Mouse (Mus musculus) granulocyte monocyte progenitor cell, adult 5-6 weeks (primary cell): ENCODE results near the gene Ribc2. TPM values are rescaled to one million over a fixed set of nuclear protein-coding genes. Genes with fewer than 3 reads are reported as not detected.

Experiments
- ATAC-seq: replicated peaks from 2 replicates; pipeline ENCODE4 v1.8.0; 2016; ENCODE audit warnings: mild to moderate bottlenecking, moderate TSS enrichment, inconsistent platforms; ENCODE audit not compliant: poor library complexity, severe bottlenecking
- total RNA-seq, 2 experiments: library from RNA; stranded (forward) in 1 of 2; stranded (reverse) in 1 of 2; fragments of 200-712, 200-1000 nt in 1 of 2; fragments of >200 nt in 1 of 2; fragmentation: Nextera tagmentation in 1 of 2; gene quantifications; 2 replicates each; pipeline ENCODE4 v1.2.3; 2014 to 2017

The Ribc2 gene
- total RNA-seq (2014; fragmentation: Nextera tagmentation), result not detected in 2 replicates
- not detected in 2 replicates for total RNA-seq (2017)

GRCm38 (mm10) chr15:85131275-85132192 lies at the start of gene Ribc2, which contains the start of gene Smc1b:
TSS of gene Ribc2 (plus strand) at chr15:85132078.
TSS of gene Smc1b (minus strand) at chr15:85131964.
- no peak for ATAC-seq

- ATAC-seq, result no peak
Observed at GRCm38 (mm10) chr15:85085641-85086040, 46.2 kb upstream of the Ribc2 start.

GRCm38 (mm10) chr15:85132193-85132520 lies 279 bp downstream of the Ribc2 start:
- ATAC-seq, result no peak

- no peak for ATAC-seq
Observed at GRCm38 (mm10) chr15:85135143-85135542, 3.3 kb downstream of the Ribc2 start.

GRCm38 (mm10) chr15:85141290-85141689 lies 9.4 kb downstream of the Ribc2 start:
- no peak for ATAC-seq

GRCm38 (mm10) chr15:85142441-85142840 lies 10.6 kb downstream of the Ribc2 start:
- no peak for ATAC-seq

- ATAC-seq, result no peak
Observed at GRCm38 (mm10) chr15:85143161-85143560, 11.3 kb downstream of the Ribc2 start.

- no peak for ATAC-seq
Observed at GRCm38 (mm10) chr15:85143747-85144146, 11.9 kb downstream of the Ribc2 start.

GRCm38 (mm10) chr15:85144249-85144648 lies 12.4 kb downstream of the Ribc2 start:
- ATAC-seq, result no peak

GRCm38 (mm10) chr15:85151433-85151918 lies 19.6 kb downstream of the Ribc2 start:
- ATAC-seq, result peak; percentile 63

- ATAC-seq, result no peak
Observed at GRCm38 (mm10) chr15:85152577-85152976, 20.7 kb downstream of the Ribc2 start.

GRCm38 (mm10) chr15:85154091-85154490 lies 22.2 kb downstream of the Ribc2 start:
- ATAC-seq, result no peak

- ATAC-seq, result no peak
Observed at GRCm38 (mm10) chr15:85156198-85156597, 24.3 kb downstream of the Ribc2 start.

GRCm38 (mm10) chr15:85161416-85161815 lies 29.5 kb downstream of the Ribc2 start:
- no peak for ATAC-seq

GRCm38 (mm10) chr15:85162693-85163663 lies 31.1 kb downstream of the Ribc2 start:
- no peak for ATAC-seq

- ATAC-seq, result no peak
Observed at GRCm38 (mm10) chr15:85166433-85166933, 34.6 kb downstream of the Ribc2 start.

- no peak for ATAC-seq
Observed at GRCm38 (mm10) chr15:85167086-85167679, 35.3 kb downstream of the Ribc2 start.

GRCm38 (mm10) chr15:85172054-85172453 lies 40.2 kb downstream of the Ribc2 start:
- no peak for ATAC-seq

- no peak for ATAC-seq
Observed at GRCm38 (mm10) chr15:85173425-85173824, 41.5 kb downstream of the Ribc2 start.

- no peak for ATAC-seq
Observed at GRCm38 (mm10) chr15:85174060-85174459, 42.2 kb downstream of the Ribc2 start.
